Mouse (Mus musculus) layer of hippocampus, postnatal 36 days (tissue): ENCODE data around the gene Smap2. TPM values are rescaled to one million over a fixed set of nuclear protein-coding genes. Genes with fewer than 3 reads are reported as not detected.
"Not testable (repeated sequence)": the region's sequence is repeated elsewhere in the genome, so short reads cannot be mapped to it uniquely, and the experiment has no call there.

Source experiments
- DNase-seq, 2 experiments: peaks; one replicate each; pipeline ENCODE4 v3.0.0; 2022
- total RNA-seq, 2 experiments: library from RNA; stranded (reverse); gene quantifications; 2 replicates each; pipeline ENCODE4 v1.2.3; 2021

Smap2 gene
- 100 to 1,000 TPM; 149 to 155 TPM for total RNA-seq

DNA sequence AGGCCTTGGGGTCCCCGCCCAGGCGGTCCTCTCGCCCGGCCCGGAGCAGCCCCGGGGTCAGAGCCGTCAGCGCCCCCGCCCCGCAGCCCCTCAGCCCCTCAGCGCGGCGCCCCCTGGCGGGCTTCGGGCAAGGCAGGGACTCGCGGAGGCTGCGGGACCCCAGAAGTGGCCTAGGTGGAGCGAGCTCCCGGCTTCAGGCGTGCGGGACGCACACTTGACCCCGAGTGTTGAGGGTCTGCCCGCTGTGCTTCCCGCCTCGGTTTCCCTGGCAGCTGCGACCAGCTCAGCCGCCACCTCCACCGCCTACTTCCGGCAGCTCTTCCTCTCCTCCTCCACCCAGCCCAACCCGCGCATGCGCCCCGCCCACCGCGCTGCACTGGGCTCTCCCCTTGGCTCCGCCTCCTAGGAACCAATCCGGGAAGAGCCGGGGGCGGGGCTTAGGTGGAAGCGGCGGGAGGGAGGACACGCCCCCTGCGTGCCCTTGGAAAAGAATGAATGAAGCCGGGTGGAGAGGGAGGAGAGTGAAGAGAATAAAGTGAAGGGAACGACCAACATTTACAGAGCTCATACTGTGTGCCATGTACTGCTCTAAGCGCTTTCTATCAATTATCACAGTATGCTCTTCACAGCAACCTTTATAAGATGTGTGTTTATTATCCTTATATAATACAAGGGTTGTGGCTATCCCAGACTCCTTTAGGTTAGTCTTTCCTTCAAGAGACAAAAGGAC, at the start of gene Smap2:
TSS of gene Smap2 (minus strand) at position 320 of the 730 bp plus-strand sequence.
- DNase-seq, result peak; percentile 98 to 99

DNA sequence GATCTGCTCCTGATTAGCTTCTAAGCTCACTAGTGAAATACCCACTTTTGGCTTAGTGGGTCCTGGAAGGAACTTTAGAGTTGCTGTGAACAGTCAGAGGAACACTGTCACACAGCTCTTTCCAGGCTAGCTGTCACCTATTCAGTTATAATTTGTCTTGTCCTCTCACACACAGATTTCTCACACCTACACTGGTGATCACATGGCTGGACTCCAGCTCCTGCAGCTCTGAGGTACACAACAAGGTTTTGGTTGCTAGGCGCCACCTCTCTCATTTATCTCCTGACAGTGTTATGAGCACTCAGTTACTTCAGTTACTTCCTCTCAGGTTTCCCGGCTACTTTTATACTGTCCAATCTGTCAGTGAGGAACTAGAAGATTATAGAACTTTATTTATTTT, 48.3 kb upstream of the Smap2 start:
- DNase-seq, result no peak

DNA sequence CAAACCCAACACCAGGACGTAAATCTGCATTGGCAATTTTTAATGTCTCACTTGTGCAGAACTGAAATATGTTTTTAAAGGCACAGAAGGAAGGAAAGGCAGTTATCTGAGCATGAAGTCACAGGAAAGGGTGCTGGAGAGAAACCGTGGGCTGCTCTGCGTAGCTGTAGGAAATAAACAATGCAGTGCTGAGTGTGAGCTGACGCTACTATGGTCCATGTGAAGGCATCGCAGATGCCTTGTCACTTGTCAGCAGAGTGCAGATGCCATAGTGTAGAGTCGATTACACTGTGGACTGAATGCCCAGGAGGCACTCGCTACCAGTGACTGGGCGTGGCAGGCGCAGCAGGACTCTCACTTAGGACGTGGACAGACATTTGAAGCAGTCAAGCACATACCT, 42.2 kb upstream of the Smap2 start:
- DNase-seq, result not testable (repeated sequence)

DNA sequence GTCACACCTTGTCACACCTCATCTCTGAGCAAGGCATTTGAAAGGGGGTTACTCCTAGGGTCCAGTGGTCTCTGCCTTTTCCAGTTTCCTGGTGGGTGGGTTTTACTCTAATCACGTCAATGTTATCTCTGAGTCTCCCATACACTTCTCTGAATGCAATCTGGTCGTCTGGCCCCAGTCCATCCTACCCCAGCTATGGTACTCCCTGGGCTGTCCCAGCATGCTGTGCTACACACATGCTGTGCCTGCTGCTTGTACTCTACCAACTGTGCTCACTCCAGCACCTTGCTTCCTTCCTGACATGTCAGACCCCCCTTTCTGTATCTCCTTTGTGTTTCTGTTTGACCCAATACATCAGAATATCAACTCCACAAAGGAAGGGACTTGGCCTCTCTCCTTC, 40.0 kb upstream of the Smap2 start:
- DNase-seq, result peak in 1 of 2 experiments; percentile 32

DNA sequence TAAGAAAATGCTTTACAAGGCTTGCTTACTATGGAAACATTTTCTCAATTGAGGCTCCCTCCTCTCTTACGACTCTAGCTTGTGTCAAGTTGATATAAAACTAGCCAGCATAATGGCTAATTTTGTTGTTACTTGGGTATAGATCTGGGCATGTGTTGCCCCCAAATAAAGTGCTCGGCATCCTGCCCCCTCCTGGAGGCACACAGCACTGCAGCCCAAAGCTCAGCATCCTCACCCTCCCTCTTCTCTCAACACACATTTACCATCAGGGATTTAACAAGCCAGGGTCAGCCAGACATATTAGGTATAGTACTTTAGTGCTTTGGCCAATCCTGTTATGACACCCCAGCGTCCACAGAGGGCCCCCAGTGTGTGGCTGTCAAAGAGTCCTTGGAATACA, 39.3 kb upstream of the Smap2 start:
- no peak for DNase-seq

DNA sequence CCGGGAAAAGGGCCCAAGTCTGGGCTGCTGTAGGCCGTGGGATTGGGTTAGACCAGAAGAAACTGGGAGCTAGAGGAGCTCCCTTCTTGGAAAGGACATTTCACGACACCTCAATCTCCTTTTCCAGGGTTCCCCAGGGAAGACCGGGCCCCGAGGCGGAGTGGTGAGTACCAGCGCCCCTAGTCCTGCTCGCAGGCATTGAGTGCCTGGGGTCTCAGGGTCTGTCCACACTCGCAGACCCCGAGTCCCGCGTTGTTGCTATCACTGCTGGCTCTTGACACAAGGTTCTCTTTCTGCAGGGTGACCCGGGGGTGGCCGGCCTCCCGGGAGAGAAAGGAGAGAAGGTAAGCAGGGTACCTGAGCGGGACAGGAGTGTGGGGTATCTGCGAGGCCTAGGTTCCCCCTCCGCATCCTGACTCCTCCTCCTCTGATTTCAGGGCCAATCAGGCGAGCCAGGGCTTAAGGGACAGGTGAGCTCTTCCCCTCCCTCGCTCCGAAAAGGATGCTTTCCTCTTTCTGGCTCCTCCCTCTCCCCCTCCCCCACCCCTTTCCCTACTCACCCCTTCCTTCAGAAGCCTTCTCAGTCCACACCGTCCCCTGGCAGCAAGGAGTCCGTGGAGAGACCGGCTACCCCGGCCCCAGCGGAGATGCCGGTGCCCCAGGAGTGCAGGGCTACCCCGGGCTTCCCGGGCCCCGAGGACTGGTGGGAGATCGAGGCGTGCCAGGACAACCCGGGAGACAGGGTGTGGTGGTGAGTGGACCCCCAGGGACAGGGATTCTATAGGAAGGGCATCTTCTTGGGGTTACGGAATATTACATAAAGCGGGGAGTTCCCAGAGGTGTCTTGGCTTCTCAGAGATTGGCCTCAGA, 35.6 kb upstream of the Smap2 start:
- no peak for DNase-seq

DNA sequence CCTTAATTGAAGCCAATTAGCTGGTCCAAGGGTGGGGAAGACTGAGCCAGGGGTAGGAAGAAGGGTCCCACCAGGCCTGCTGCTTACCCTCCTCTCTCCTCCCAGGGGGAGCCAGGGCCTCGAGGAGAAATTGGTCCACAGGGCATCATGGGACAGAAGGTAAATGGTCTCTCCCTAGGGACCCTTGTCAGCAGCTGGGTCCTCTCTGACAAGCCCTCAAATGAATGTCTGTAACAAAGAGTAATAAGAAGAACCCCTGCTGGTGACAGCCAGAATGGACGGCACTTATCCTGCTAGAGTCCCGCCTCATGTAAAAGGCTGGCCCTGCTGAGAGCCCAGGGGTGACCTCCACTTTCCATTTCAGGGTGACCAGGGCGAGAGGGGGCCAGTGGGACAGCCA, 34.8 kb upstream of the Smap2 start:
- no peak for DNase-seq

DNA sequence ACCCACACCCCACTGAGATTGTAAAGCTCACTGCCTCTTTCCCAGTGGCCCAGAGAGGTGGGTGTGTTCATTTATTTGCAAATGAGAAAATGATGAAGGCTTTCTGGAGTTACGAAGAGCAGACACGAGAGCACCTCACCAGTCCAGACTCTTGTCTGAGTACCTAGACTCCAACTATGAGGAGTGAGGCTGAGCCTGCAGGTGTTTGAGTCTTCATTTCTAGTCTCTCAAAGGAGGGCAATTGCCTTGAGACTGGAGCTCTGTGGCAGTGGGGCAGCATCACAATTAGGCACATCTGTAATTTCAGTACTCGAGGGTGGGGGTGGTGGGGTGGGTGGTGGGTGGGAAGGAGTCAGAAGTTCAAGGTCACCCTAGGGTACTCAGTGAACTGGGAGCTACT, 25.9 kb upstream of the Smap2 start:
- no peak for DNase-seq

DNA sequence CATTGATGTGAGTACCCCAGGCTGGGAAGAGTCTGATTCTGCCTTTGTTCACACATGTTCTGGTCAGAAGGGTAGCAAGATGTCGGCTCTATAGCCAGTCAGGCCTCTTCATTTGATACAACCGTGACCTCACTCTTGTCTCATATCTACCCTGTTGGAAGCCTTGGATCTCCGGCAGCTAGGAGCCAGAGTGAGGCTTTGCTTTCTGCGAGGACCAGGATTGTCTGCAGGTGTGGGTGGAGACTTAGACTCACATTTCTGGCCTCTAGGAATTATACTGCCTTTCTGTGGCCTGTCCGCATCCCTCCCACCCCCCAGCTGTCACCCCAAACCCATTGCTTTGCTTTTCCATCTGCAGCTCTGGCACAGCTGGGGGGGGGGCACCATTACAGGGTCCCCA, 25.4 kb upstream of the Smap2 start:
- no peak for DNase-seq

DNA sequence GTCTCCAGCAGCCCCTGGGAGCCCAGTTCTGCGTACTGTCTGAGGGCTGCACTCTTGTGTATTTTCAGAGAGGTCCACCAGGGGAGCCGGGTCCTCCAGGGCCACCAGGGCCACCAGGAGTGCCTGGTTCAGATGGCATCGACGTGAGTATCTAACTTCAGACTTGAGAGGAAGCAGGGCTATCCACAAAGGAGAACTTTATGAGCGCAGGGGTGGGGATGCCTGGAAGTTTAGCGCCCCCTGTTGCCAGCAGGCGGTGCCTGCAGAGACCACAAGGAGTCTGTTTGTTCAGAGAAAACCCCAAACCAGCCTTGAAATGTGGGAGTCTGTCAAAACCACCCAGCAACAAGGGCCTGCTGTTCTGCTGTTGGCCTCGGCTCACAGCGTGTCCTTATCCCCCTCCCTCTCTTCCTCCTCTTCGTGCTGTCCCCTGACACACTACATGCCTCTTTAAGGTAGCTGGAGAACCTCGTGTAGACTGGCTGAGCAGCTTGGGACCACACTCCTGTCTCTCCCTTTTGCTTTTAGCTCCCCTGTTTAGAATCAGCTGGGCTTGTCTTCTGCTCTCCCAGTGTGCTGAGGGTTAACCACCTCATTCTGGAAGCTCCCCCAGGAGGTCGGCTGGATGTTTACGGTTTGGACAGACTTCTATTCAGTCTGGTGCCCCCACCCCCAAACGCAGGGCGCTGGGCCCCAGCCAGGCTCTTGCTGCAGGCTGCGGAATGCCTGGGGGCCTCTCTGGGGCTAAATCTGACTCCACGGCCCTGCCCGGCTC, 24.0 kb upstream of the Smap2 start:
- peak; percentile 67 to 71 for DNase-seq

DNA sequence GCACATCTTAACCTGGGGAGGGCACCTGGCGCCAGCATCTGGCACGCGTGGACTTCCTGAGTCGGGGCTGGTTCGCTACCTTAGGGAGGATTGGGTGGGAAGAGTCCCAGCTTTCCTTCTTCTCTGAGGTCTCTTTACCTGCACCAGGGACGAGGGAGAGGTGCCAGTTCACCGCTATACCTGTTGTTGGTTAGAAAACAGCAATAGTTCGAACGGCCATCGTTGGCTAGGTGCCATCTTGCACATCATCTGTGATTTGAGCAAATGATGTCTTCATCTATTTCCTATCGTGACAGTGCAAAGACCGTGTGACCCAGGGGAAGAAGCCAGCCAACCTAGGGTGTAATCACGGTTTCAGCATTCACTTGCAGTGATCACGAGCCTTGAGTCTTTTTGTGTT, 23.3 kb upstream of the Smap2 start:
- no peak for DNase-seq

DNA sequence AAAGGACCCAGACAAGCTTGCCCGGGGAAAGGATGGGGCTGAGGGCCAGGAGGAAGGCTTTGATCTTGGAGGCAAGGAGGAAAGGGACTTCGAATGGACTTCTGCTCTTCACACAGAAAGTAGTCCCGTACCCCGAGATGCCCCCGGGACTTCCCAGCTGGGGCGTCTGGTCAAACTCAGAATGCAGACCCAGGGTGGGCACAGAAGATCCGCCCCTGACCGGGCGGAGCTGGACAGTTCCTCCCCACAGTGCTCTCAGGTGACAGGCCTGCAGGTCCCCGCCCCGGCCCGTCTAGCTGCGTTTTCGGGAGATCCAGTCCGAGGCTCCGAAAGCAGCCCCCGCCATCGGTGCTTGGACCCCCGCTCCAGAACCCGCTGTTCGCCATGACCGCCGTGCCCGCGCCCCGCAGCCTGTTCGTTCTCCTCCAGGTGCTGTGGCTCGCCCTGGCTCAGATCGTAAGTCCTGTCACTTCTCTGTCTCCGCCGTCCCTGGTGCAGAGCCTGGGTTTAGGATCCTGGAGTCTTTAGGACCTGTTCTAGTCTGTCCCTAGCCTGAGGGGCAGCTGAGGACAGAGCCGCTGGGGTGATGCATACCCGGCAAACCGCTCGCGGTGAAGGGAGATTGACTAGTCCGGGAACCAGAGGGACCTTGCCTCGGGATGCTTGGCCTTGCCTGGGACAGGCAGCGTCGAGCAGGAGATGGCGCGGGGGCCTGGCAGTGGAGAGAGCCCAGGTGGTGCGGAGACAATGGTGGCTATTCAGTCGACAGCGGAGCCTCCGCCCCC, 22.5 kb upstream of the Smap2 start, which contains the start of gene Col9a2:
TSS of gene Col9a2 (plus strand) at position 55 of the 785 bp plus-strand sequence.
- no peak for DNase-seq

DNA sequence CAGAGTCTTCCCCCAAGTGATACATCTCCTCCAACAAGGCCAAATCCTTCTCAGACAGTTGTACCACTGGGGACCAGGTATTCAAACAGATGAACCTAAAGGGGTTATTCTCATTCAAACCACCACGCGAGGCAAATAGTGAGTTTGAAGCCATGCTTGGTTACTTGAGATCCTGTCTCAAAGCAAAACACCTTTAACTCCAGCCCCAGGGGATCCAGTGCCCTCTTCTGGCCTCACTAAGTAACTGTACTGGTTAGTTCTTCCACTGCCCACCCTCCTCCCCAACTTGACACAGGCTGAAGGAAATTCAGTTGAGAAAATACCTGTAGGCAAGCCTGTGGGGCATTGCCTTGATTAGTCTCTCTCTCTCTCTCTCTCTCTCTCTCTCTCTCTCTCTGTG, 16.0 kb upstream of the Smap2 start:
- no peak for DNase-seq

DNA sequence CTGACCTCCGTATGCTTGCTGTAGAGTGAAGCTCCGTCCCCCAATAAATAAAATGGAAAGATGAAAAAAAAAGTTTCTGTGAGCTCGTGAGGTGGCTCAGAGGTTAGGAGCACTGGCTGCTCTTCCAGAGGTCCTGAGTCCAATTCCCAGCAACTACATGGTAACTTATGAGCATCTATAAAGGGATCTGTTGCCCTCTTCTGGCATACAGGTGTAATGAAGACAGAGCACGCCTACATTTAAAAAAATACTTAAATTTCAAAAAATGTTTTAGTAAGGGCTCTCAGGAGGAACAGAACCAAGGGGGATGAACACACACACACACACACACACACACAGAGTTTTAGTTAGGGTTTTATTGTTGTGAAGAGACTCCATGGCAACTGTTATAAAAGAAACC, 14.4 kb upstream of the Smap2 start:
- DNase-seq, result no peak

DNA sequence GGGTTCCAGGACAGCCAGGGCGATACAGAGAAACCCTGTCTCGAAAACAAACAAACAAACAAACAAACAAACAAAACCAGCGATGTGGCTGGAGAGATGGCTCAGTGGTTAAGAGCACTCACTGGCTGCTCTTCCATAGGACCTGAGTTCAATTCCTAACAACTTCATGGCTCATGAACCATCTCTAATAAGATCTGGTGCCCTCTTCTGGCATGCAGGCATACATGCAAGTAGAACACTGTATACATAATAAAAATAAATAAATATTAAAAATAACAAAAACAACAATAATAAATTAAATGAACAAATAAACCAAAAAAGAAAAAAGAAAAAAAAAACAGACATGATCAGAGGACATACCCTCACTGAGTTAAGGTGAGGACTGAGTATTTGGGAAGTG, 12.6 kb upstream of the Smap2 start:
- no peak for DNase-seq

DNA sequence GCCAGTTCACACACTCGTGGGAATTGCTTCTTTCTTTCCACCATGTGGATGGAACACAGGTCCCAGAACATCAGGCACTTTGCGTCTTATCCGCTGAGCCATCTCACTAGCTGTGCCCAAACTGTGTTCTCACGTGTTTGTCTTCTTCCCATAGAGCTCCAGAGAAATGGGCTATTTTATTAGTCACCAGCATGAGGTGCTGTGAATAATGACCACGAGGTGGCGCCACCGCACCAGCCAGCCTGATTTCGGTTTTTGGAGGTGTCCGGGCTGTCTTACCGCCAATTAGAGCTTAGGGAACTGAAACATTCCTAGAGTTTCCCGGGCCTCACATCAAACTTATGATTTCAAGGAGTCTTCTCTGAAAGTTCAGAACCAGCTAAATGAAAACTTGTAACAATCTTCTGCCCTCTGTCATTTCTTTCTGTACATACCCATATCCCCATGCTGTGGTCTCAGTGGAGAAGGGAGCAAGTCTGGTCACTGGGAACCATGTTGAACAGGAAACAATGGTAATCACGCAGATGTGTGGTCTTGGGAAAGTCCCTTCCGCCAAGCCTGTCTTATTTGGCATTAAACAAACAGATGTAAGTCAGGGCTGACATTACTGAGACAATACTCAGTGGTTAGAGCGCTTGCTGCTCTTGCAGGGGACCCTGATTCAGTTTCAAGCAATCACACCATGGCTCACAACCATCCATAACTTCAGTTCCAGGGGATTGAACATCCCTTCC, 11.8 kb upstream of the Smap2 start:
- DNase-seq, result peak; percentile 29 to 50

DNA sequence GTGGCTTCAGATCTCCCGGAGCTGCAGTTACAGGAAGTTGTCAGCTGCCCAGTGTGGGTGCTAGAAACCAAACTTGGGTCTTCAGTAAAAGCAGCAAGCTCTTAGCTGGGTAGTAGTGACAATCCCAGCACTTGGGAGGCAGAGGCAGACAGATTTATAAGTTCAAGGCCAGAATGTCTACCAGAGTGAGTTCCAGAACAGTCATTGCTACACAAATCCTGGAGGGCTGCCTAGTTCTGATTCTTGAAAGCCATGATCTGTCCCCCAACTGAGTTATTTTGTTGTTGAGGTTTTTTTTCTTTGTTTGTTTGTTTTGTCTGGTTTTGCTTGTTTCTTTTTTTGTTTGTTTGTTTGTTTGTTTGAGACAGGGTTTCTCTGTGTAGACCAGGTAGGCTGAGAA, 11.1 kb upstream of the Smap2 start:
- DNase-seq, result no peak

DNA sequence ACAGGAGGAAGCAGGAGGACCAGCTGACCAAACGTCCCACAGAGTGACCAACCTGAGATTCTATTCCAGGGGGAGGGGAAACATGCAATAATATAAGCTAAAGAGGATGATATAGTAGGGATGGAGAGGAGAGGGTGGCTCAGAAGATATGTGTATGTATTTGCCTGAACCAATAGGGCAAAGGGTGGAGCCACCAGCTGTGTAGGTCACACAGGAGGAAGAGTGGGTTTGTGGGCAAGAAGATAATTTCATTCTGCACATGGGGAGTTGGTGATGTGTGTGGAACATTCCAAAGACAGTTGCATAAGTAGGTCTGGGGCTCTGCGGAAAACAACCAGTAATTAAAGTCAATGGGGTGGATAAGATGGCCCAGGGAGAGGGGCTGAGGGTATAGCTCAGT, 8.6 kb upstream of the Smap2 start:
- DNase-seq, result no peak

DNA sequence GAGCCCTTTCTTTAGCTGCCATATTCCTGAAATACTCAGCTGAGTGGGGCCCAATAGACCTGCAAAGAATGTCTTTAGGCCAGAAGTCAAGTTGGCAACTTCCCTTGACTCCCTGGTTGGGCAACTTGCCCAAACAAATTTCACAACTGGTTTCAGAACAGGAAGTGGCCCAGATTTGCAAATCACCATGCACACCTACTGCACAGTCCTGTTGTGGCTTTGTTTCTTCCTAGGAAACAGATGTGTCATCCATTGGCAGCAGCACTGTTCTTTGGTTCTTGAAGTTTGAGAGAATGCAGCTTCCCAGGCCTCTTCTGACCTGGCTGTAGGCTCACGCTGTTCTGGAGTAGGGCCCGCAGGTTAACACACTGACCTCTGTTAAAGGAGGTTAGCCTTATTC, 6.9 kb upstream of the Smap2 start:
- DNase-seq, result no peak

DNA sequence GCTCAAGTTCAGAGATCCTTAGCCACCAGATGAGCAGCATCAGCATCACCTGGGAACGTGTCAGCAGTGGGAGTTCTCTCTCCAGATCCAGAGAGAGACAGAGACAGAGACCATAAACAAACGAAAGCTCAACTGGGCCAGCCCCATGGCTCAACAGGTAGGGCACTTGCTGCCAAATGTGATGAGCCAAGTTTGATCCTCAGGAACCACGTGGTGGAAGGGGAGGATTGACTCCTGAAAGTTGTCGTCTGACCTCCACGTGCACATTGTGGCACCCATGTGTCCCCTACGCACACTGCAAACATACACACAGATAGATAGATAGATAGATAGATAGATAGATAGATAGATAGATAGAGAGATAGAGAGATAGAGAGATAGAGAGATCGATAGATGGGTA, 6.4 kb upstream of the Smap2 start:
- DNase-seq, result no peak

DNA sequence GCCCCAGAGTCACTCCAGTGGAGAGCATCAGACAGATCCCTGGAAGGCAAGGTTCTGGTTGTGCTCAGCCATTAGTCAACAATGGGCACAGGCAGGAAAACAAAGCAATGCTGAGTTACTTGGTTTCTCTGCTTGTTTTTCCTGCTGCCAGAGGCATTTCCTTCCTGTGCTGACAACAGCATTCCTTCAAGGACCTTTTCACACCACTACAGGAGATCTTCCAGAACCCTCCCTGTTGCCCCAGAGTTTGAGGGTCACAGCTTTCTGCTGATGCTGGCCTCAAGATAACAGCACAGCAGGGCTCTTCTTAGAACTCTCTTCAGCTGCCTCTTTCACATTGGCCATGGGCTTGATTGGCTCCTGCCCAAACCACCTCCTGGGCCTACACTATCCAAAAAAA, 4.9 kb upstream of the Smap2 start:
- no peak for DNase-seq
